Mouse (Mus musculus): Measurements from ENCODE around the gene Fcor.

The Fcor gene

DNA sequence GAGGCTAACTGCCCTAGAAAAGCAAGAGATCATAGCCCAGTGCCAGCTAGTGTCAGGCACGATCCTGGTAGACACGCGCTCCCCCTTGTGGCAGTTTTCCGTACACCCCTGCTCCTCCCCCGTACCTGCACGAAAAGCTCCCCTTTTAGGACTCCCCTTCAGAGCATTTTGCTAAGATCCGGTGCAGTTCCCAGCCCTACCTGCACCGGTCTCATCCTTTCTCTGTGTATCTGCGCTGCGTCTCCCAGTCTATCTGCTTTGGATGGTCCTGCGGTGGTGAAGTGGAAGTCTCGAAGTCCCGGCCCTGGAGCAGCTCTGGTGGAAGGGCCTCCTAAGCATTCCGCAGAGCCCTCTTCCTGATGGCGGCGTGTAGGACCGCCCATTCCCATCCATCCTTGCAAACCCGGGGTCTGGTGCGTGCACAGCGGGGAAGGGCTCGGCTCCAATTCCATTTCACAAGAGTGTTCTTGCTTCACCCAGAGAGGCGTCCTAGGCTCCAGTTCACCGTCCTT is at the start of gene Fcor:
TSS of gene Fcor (minus strand) at position 383 of the 512 bp plus-strand sequence.
- DNase-seq (ENCODE audit: low read depth in 1 of 2, low spot score in 2 of 2) = peak in 1 of 2 experiments; percentile 72

- no peak for DNase-seq (ENCODE audit: low read depth in 1 of 2, low spot score in 2 of 2)
These were observed 48.9 kb upstream of the Fcor start for GRCm38 (mm10) chr8:3721041-3721440.

GRCm38 (mm10) chr8:3720551-3720950 is 48.4 kb upstream of the Fcor start, which contains the start of gene Clec4g:
Gene Clec4g (minus strand): TSS chr8:3720651.
- no peak for DNase-seq (ENCODE audit: low read depth in 1 of 2, low spot score in 2 of 2)

DNA sequence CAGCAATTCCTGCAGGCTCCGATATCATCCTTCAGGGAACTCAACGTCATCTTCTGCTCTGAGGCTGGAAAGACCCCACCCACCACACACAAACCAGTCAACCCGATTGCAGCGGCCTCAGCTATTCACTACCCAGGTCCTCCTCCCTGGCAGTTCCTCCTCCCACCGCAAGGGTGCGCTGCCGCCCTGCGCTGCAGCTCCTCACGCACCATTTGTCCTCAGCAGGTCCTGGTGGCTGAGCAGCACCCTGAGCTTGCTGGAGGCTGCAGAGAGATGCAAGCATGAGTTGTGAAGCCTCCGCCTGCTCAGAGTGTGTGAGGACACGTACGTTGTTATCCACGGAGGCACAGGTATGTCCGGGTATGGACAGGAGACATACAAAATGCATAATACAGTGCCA is 46.4 kb upstream of the Fcor start:
- DNase-seq (ENCODE audit: low read depth in 1 of 2, low spot score in 2 of 2) = peak; percentile 54 to 69

- DNase-seq (ENCODE audit: low read depth in 1 of 2, low spot score in 2 of 2) = no peak
These were observed 45.3 kb upstream of the Fcor start for GRCm38 (mm10) chr8:3717321-3717954.

DNA sequence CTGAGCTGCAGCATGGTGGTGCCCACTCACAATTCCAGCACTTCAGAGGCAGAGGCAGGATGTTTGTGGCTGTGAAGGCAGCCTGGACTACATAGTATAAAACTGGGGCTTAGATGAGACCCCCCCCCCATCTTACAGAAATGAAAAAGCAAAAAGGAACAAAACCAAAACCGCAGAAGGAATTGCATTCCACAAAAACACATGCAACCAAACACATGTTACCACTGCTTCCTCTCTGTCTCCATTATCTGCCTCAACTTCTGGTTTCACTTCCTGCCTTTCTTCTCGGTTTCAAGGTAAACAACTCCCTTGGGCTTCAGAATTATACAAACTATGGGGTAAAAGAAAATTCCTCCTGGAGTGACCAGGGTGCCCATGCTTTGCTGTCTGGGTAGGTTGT is 39.5 kb upstream of the Fcor start:
- peak in 1 of 2 experiments; percentile 17 for DNase-seq (ENCODE audit: low read depth in 1 of 2, low spot score in 2 of 2)

GRCm38 (mm10) chr8:3710312-3710711 is 38.1 kb upstream of the Fcor start:
- DNase-seq (ENCODE audit: low read depth in 1 of 2, low spot score in 2 of 2) = no peak

DNA sequence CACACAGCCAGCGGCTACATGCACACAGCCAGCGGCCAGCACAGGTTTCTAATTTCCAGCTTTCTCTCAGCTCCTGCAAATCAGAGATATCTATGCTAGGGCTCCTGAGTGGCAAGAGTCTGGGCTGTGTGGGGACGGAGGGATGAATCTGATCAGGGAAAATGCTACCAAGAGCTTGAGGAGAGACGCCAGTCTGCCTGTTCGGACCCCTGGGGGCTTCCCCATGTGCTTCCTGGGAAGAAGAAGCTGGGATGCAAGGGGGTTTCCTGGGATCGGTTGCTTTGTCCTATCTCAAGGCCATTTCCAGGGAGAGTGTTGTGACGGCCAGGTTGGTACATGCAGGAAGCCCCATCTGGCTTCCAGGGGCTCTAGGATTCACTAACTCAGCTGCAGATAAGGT is 35.4 kb upstream of the Fcor start:
- DNase-seq (ENCODE audit: low read depth in 1 of 2, low spot score in 2 of 2) = no peak

DNA sequence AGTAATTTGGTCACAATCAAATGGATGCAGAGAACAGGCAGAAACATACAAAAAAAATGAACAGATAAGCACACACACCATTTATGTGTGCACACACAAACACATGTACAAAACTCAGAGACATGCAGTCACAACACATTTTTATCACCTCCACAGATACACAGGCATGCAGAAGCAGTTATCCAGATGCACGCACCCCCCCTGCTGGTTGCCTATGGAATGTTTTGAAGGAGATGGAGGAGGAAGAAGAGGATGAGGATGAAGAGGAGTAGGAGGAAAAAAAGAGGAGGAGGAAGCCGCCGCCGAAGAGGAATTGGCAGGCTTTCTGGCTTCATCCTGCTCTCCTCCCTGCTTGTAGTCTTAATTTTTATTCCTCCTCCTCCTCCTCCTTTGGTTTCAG is 33.5 kb upstream of the Fcor start:
- no peak for DNase-seq (ENCODE audit: low read depth in 1 of 2, low spot score in 2 of 2)

- DNase-seq (ENCODE audit: low read depth in 1 of 2, low spot score in 2 of 2) = no peak
These were observed 29.3 kb upstream of the Fcor start for GRCm38 (mm10) chr8:3701491-3701890.

- no peak for DNase-seq (ENCODE audit: low read depth in 1 of 2, low spot score in 2 of 2)
These were observed 22.0 kb upstream of the Fcor start, which contains the start of gene Fcer2a for GRCm38 (mm10) chr8:3694121-3694520. Gene Fcer2a (minus strand): TSS chr8:3694175.

GRCm38 (mm10) chr8:3690774-3691173 is 18.6 kb upstream of the Fcor start:
- no peak for DNase-seq (ENCODE audit: low read depth in 1 of 2, low spot score in 2 of 2)

DNA sequence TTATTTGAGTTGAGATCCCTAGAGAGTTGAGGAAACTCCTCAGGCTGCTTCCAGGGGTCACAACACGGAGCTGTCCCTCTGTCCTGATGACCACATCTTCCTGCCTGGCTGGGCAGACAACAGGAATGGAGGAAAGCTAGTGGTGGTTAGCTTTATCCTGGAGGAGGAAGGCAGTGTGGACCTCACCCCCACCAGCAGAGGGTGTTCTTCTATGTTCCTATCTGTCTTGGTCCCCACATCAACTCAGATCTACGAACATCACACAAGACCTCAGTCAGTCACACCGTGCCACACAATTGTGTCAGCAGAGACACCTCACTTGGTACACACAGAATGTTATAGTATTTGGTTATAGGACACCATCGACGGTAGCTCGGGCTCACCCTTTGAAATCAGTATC is 15.4 kb upstream of the Fcor start:
- DNase-seq (ENCODE audit: low read depth in 1 of 2, low spot score in 2 of 2) = no peak

DNA sequence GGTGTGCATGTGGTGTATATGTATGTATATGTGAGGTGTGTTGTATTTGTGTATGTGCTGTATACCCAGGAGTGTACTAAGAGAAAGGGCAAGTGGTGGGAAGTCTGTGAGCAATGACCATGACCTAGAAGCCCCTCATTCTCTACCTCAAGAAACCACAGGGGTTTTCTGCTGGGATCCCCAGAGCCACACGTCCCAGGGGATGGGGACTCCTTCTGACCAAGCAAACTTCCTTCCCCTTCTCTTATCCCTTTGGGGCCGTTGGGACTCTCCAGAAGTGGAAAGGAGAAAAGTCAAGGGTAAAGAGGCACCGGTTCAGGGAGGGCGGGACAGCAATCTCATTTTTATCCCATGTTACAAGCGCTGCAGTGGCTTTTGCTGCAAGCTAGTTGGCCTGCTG is 13.3 kb upstream of the Fcor start:
- DNase-seq (ENCODE audit: low read depth in 1 of 2, low spot score in 2 of 2) = no peak

DNA sequence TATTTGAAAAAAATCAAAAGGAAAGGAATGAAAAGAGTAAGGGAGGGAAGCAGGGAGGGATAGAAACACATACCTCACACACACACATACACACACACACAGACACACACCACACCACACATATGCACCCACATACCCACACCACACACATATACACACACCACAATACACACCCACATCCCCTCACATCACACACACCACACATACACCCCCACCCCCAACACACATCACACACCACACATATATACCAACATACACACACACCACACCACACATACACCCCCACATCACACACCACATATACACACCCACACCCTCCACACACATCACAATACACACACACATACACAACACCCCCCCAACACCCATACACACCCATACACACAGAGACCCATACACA is 12.4 kb upstream of the Fcor start:
- DNase-seq (ENCODE audit: low read depth in 1 of 2, low spot score in 2 of 2) = no peak

GRCm38 (mm10) chr8:3683408-3684176 is 11.4 kb upstream of the Fcor start:
- no peak for DNase-seq (ENCODE audit: low read depth in 1 of 2, low spot score in 2 of 2)

- no peak for DNase-seq (ENCODE audit: low read depth in 1 of 2, low spot score in 2 of 2)
These were observed 10.3 kb upstream of the Fcor start for GRCm38 (mm10) chr8:3682435-3682834.

- no peak for DNase-seq (ENCODE audit: low read depth in 1 of 2, low spot score in 2 of 2)
These were observed 7.5 kb upstream of the Fcor start for GRCm38 (mm10) chr8:3679656-3680055.

DNA sequence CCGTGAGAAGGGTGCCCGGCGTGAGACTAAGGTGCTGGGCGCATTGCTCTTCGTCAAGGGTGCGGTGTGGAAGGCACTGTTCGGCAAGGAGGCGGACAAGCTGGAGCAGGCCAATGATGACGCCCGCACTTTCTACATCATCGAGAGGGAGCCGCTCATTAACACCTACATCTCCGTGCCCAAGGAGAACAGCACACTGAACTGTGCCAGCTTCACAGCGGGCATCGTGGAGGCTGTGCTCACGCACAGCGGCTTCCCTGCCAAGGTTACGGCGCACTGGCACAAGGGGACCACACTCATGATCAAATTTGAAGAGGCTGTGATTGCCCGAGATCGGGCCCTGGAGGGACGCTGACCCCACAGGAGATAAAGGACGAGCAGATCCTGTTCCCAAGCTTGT is 7.1 kb upstream of the Fcor start:
- no peak for DNase-seq (ENCODE audit: low read depth in 1 of 2, low spot score in 2 of 2)

DNA sequence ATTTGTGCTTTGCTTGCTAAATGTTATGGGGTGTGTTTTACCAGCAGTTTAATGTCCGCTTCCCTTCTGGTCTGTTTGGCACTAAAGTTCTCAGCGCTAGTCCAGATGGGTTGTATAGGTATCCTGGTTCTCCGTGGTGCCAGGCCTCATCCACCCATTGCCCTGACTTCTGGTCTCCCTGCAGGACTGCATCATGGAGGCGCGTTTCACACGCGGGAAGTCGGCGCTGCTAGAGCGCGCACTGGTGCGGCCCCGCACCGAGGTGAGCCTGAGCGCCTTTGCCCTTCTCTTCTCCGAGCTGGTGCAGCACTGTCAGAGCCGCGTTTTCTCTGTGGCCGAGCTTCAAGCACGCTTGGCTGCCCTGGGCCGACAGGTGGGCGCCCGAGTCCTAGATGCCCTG is 6.7 kb upstream of the Fcor start:
- no peak for DNase-seq (ENCODE audit: low read depth in 1 of 2, low spot score in 2 of 2)

- no peak for DNase-seq (ENCODE audit: low read depth in 1 of 2, low spot score in 2 of 2)
These were observed 4.9 kb upstream of the Fcor start for GRCm38 (mm10) chr8:3676993-3677579.
